ENCODE assay signal across 16 mouse cellular contexts in genomic region chr3:136689793-136690543, GRCm38 (mm10). TPM values are rescaled to one million over a fixed set of nuclear protein-coding genes. Genes with fewer than 3 reads are reported as not detected.
DNase-seq lines count a peak whose midpoint lies in the region; ATAC-seq and TF ChIP-seq lines count a peak whose summit lies in the region.
"Had no signal": no experiment of that assay in that cellular context is flagged by ENCODE, and none has a peak within 500 bp of the region (broad histone marks: within the 10 kb centered on the region; RNA-seq: fewer than 3 reads in every experiment).

No protein-coding gene starts in this region.

- DNase-seq in forebrain, embryonic 14.5 days (ENCODE audit: low spot score) = no peak
- no peak for DNase-seq in hindbrain, postnatal 0 days (ENCODE audit: low spot score)
- no peak for DNase-seq in liver, embryonic 13.5 days
- DNase-seq in liver = no peak
- no peak for DNase-seq in gastrocnemius, postnatal 14 days
- DNase-seq: cerebellum, postnatal 36 days; gastrocnemius, postnatal 36 days; kidney, adult 11 months; lung, embryonic 14.5 days; right cerebral cortex, postnatal 25 days; thymus, postnatal 36 days had no signal

- H3K4me2 ChIP-seq in forebrain, embryonic 14.5 days (ENCODE audit: low read length) = no peak overlapping the region
- no peak overlapping the region for H3K4me2 ChIP-seq in forebrain, embryonic 16.5 days (ENCODE audit: low read length)
- H3K4me2 ChIP-seq in hindbrain, embryonic 15.5 days = no peak overlapping the region
- H3K4me2 ChIP-seq in hindbrain, postnatal 0 days (ENCODE audit: low read depth, low read length) = no peak overlapping the region
- no peak overlapping the region for H3K4me2 ChIP-seq in liver, embryonic 13.5 days
- H3K4me2 ChIP-seq: embryonic facial prominence, embryonic 12.5 days; lung, embryonic 14.5 days had no signal

- H3K36me3 ChIP-seq in forebrain, embryonic 14.5 days (ENCODE audit: control insufficient read depth, insufficient read depth, low read length) = no peaks in the 10 kb centered on the region
- no peaks in the 10 kb centered on the region for H3K36me3 ChIP-seq in forebrain, embryonic 16.5 days (ENCODE audit: control insufficient read depth, insufficient read depth)
- H3K36me3 ChIP-seq in hindbrain, embryonic 15.5 days = no peaks in the 10 kb centered on the region
- H3K36me3 ChIP-seq in hindbrain, postnatal 0 days (ENCODE audit: insufficient read depth, low read length) = no peaks in the 10 kb centered on the region
- H3K36me3 ChIP-seq in liver, embryonic 13.5 days = no peaks in the 10 kb centered on the region
- H3K36me3 ChIP-seq: embryonic facial prominence, embryonic 12.5 days; hindbrain, embryonic 10.5 days had no signal

- no peaks in the 10 kb centered on the region for H3K27me3 ChIP-seq in forebrain, embryonic 14.5 days (replicated peaks; ENCODE audit: control insufficient read depth, insufficient read depth, low read length)
- H3K27me3 ChIP-seq in forebrain, embryonic 16.5 days (replicated peaks; ENCODE audit: control insufficient read depth, insufficient read depth, low read length) = no peaks in the 10 kb centered on the region
- H3K27me3 ChIP-seq in hindbrain, embryonic 15.5 days = no peaks in the 10 kb centered on the region
- H3K27me3 ChIP-seq in hindbrain, postnatal 0 days (ENCODE audit: insufficient read depth, low read length) = no peaks in the 10 kb centered on the region
- no peaks in the 10 kb centered on the region for H3K27me3 ChIP-seq in liver, embryonic 13.5 days
- H3K27me3 ChIP-seq: embryonic facial prominence, embryonic 12.5 days had no signal

- H3K9me3 ChIP-seq in forebrain, embryonic 14.5 days (replicated peaks; ENCODE audit: control insufficient read depth, low read length) = no peaks in the 10 kb centered on the region
- no peaks in the 10 kb centered on the region for H3K9me3 ChIP-seq in forebrain, embryonic 16.5 days (ENCODE audit: control insufficient read depth, low read length)
- no peaks in the 10 kb centered on the region for H3K9me3 ChIP-seq in hindbrain, embryonic 15.5 days
- no peaks in the 10 kb centered on the region for H3K9me3 ChIP-seq in hindbrain, postnatal 0 days (ENCODE audit: low read length)
- no peaks in the 10 kb centered on the region for H3K9me3 ChIP-seq in liver, embryonic 13.5 days (replicated peaks)
- H3K9me3 ChIP-seq: embryonic facial prominence, embryonic 12.5 days; hindbrain, embryonic 10.5 days had no signal

- H3K4me3 ChIP-seq in forebrain, embryonic 14.5 days (ENCODE audit: low read depth, low read length) = no peak overlapping the region
- H3K4me3 ChIP-seq in forebrain, embryonic 16.5 days (replicated peaks; ENCODE audit: low read length) = no peak overlapping the region
- no peak overlapping the region for H3K4me3 ChIP-seq in hindbrain, embryonic 15.5 days
- H3K4me3 ChIP-seq in hindbrain, postnatal 0 days (ENCODE audit: low read length) = no peak overlapping the region
- no peak overlapping the region for H3K4me3 ChIP-seq in liver, embryonic 13.5 days (replicated peaks)
- H3K4me3 ChIP-seq: embryonic facial prominence, embryonic 12.5 days; hindbrain, embryonic 10.5 days had no signal

- no peak overlapping the region for H3K9ac ChIP-seq in forebrain, embryonic 14.5 days (ENCODE audit: low read length)
- H3K9ac ChIP-seq in forebrain, embryonic 16.5 days (replicated peaks; ENCODE audit: low read depth, low read length) = no peak overlapping the region
- H3K9ac ChIP-seq in hindbrain, embryonic 15.5 days = no peak overlapping the region
- no peak overlapping the region for H3K9ac ChIP-seq in hindbrain, postnatal 0 days (replicated peaks; ENCODE audit: low read length)
- no peak overlapping the region for H3K9ac ChIP-seq in liver, embryonic 13.5 days
- H3K9ac ChIP-seq: embryonic facial prominence, embryonic 12.5 days; lung, embryonic 14.5 days had no signal

- peak; percentile 38; the same call in 1 of the 2 replicates for ATAC-seq in forebrain, embryonic 14.5 days
- no peak for ATAC-seq in forebrain, embryonic 16.5 days
- ATAC-seq in hindbrain, embryonic 15.5 days (ENCODE audit: low FRiP score, low read depth) = peak; percentile 23; the same call in 1 of the 2 replicates
- ATAC-seq in hindbrain, postnatal 0 days = no peak
- 0 out of 2 replicates have a peak, but pooled peaks have one; percentile 39 for ATAC-seq in liver, embryonic 13.5 days (ENCODE audit: low read depth)
- peak; percentile 64 for ATAC-seq in common myeloid progenitor, adult 5-6 weeks (replicated peaks; ENCODE audit: low read depth, poor library complexity, severe bottlenecking)

- 89% methylated on average over 7 of the region's 7 CpGs for WGBS in forebrain, embryonic 14.5 days
- 87% methylated on average over 7 of the region's 7 CpGs for WGBS in forebrain, embryonic 16.5 days
- WGBS in hindbrain, embryonic 15.5 days = 87% methylated on average over 7 of the region's 7 CpGs
- 90% methylated on average over 7 of the region's 7 CpGs for WGBS in hindbrain, postnatal 0 days
- WGBS in liver, embryonic 13.5 days (ENCODE audit: insufficient replicate concordance) = 67% methylated on average over 7 of the region's 7 CpGs

- TF ChIP-seq CTCF in hindbrain, postnatal 0 days (IDR thresholded peaks at IDR 0.05; ENCODE audit: low read depth) = no peak; the same call in 1 of the 2 replicates

- no peaks in the 10 kb centered on the region for H3K4me1 ChIP-seq in forebrain, embryonic 14.5 days (ENCODE audit: control insufficient read depth, insufficient read depth, low read length)
- H3K4me1 ChIP-seq in forebrain, embryonic 16.5 days (replicated peaks; ENCODE audit: control insufficient read depth, insufficient read depth, low read length) = peaks cover under 1% of the 10 kb centered on the region
- peaks cover 12% of the 10 kb centered on the region for H3K4me1 ChIP-seq in hindbrain, embryonic 15.5 days (replicated peaks)
- H3K4me1 ChIP-seq in hindbrain, postnatal 0 days (ENCODE audit: insufficient read depth, low read length) = no peaks in the 10 kb centered on the region
- H3K4me1 ChIP-seq in liver, embryonic 13.5 days (replicated peaks) = peaks cover under 1% of the 10 kb centered on the region; the same call in 1 of the 2 replicates

- intact Hi-C loops in gastrocnemius, postnatal 14 days (cut with DNase I; ENCODE audit: low total_unique reads) = no loop called here

- no peak overlapping the region for H3K27ac ChIP-seq in forebrain, embryonic 14.5 days (ENCODE audit: low read depth, low read length)
- no peak overlapping the region for H3K27ac ChIP-seq in forebrain, embryonic 16.5 days (ENCODE audit: low read length)
- H3K27ac ChIP-seq in hindbrain, embryonic 15.5 days (replicated peaks) = no peak overlapping the region
- H3K27ac ChIP-seq in hindbrain, postnatal 0 days = no peak overlapping the region
- H3K27ac ChIP-seq in liver, embryonic 13.5 days = no peak overlapping the region
- H3K27ac ChIP-seq: embryonic facial prominence, embryonic 12.5 days; hindbrain, embryonic 10.5 days had no signal

RNA-seq across cellular contexts. Expression of gene Ppp3ca, which starts 20.0 kb away (rescaled TPM):
- polyA plus RNA-seq in forebrain, embryonic 14.5 days (2014; fragmentation: Nextera tagmentation; extraction: Ambion mirVana) = 84.4 and 111 TPM in 2 replicates
- polyA plus RNA-seq in forebrain, embryonic 16.5 days (2015; fragmentation: Nextera tagmentation; extraction: Ambion mirVana) = 144 and 148 TPM in 2 replicates
- 157 and 180 TPM in 2 replicates for polyA plus RNA-seq in hindbrain, embryonic 15.5 days (2015; fragmentation: Nextera tagmentation; extraction: Ambion mirVana)
- 137 and 159 TPM in 2 replicates for total RNA-seq in hindbrain, postnatal 0 days (2014; rRNA removed)
- 177 and 180 TPM in 2 replicates for polyA plus RNA-seq in hindbrain, postnatal 0 days (2015; fragmentation: Nextera tagmentation; extraction: Ambion mirVana)
- polyA plus RNA-seq in liver, embryonic 13.5 days (2015; fragmentation: Nextera tagmentation; extraction: Ambion mirVana) = 11.3 and 13.6 TPM in 2 replicates
- 35.6 and 45.0 TPM in 2 replicates for total RNA-seq in common myeloid progenitor, adult 5-6 weeks (2017)
- 100 to 1,000 TPM; 137 to 140 TPM for total RNA-seq in gastrocnemius, postnatal 14 days (2021)

Comparison
In these comparisons a context has a peak if more than half of its experiments do, and no peak if none do; other contexts are left out.
1. ATAC-seq: peak in forebrain, embryonic 14.5 days (single experiment), hindbrain, embryonic 15.5 days (single experiment), liver, embryonic 13.5 days (single experiment) and common myeloid progenitor, adult 5-6 weeks (single experiment); none in forebrain, embryonic 16.5 days (single experiment) and hindbrain, postnatal 0 days (single experiment).